Mouse (Mus musculus) midbrain, embryonic 11.5 days (tissue): ENCODE measurements around the gene Fem1a. TPM values are rescaled to one million over a fixed set of nuclear protein-coding genes. Genes with fewer than 3 reads are reported as not detected.

ENCODE experiments used
- ATAC-seq: fragments of 200-750 bp; cut with Nextera tagmentation; 2 replicates; pipeline ENCODE4 v1.8.0; 2017; ENCODE audit warnings: moderate TSS enrichment, moderate library complexity; ENCODE audit not compliant: low FRiP score
- DNase-seq: peaks from one replicate; pipeline ENCODE4 v3.0.0; 2015; ENCODE audit warnings: low spot score; ENCODE audit errors: missing footprints
- H3K27ac ChIP-seq: fragments of 300-500 bp; sonication (generic); 2 replicates; pipeline ENCODE4 v1.5.1; 2014; ENCODE audit warnings: low read depth, low read length
- H3K27me3 ChIP-seq: fragments of 300-500 bp; sonication (generic); 2 replicates; pipeline ENCODE4 v1.6.1; 2014; ENCODE audit warnings: mild to moderate bottlenecking, low read length, moderate library complexity, mixed read lengths; ENCODE audit not compliant: control insufficient read depth, insufficient read depth
- H3K36me3 ChIP-seq: fragments of 300-500 bp; sonication (generic); 2 replicates; pipeline ENCODE4 v1.6.1; 2014; ENCODE audit warnings: mild to moderate bottlenecking, low read length, moderate library complexity, mixed read lengths; ENCODE audit not compliant: control insufficient read depth, insufficient read depth
- H3K4me1 ChIP-seq: fragments of 300-500 bp; sonication (generic); 2 replicates; pipeline ENCODE4 v1.6.1; 2014; ENCODE audit warnings: low read length; ENCODE audit not compliant: control insufficient read depth, insufficient read depth
- H3K4me2 ChIP-seq: fragments of 300-500 bp; sonication (generic); 2 replicates; pipeline ENCODE4 v1.6.1; 2014; ENCODE audit warnings: mild to moderate bottlenecking, moderate library complexity
- H3K4me3 ChIP-seq: fragments of 300-500 bp; sonication (generic); 2 replicates; pipeline ENCODE4 v1.5.1; 2014; ENCODE audit warnings: low read depth, low read length
- H3K9ac ChIP-seq: fragments of 300-500 bp; sonication (generic); 2 replicates; pipeline ENCODE4 v1.6.1; 2014; ENCODE audit warnings: low read length
- H3K9me3 ChIP-seq: fragments of 300-500 bp; sonication (generic); 2 replicates; pipeline ENCODE4 v1.6.1; 2016; ENCODE audit warnings: low read length; ENCODE audit not compliant: control insufficient read depth
- WGBS: fragments of 180-500 bp; shearing (Covaris S2); extraction: QIAGEN DNeasy Blood & Tissue Kit; methylation state at CpG from one replicate; pipeline ENCODE4 v1.1.7; 2014; 5-methylcytosine and 5-hydroxymethylcytosine counted together
- polyA plus RNA-seq: library from polyadenylated mRNA; unstranded; fragments of >200 nt; fragmentation: Nextera tagmentation; extraction: Ambion mirVana; gene quantifications from 2 replicates; pipeline ENCODE4 v1.2.1, GENCODE M21; 2014

Gene Fem1a
- polyA plus RNA-seq, 1 experiment from 2014 or later: 12.7 TPM

DNA sequence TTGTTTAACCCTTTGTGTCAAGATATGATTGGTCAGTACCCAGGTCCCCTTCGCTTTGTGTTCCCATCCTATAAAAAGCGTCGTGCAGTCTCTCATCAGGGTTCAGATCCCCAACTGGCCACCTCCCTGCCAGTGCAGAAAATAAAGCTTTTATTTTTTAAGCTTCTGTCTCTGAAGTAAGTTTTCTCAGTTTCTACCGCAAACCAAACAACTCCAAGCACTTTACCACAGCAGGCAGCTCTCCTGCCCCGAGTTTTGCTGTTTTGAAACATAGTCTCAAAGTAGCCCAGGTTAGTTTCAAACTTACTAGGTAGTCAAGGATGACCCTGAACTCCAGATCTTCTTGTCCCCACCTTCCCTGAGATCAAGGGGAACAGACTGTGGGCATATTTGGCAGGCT, 21.7 kb downstream of the Fem1a start:
- Histone ChIP-seq H3K4me1 (peaks cover 8% of the 10 kb centered on the region; the same call in 1 of the 2 replicates), H3K4me2 (no peak overlapping the region), H3K4me3 (no peak overlapping the region), H3K36me3 (0 out of 2 replicates have a peak, but pooled peaks cover 6% of the 10 kb centered on the region), H3K9ac (no peak overlapping the region), H3K27me3 (no peaks in the 10 kb centered on the region), H3K27ac (no peak overlapping the region), H3K9me3 (no peaks in the 10 kb centered on the region)
- ATAC-seq (no peak), DNase-seq (no peak)
- 93% methylated on average over 5 of the region's 5 CpGs for WGBS

DNA sequence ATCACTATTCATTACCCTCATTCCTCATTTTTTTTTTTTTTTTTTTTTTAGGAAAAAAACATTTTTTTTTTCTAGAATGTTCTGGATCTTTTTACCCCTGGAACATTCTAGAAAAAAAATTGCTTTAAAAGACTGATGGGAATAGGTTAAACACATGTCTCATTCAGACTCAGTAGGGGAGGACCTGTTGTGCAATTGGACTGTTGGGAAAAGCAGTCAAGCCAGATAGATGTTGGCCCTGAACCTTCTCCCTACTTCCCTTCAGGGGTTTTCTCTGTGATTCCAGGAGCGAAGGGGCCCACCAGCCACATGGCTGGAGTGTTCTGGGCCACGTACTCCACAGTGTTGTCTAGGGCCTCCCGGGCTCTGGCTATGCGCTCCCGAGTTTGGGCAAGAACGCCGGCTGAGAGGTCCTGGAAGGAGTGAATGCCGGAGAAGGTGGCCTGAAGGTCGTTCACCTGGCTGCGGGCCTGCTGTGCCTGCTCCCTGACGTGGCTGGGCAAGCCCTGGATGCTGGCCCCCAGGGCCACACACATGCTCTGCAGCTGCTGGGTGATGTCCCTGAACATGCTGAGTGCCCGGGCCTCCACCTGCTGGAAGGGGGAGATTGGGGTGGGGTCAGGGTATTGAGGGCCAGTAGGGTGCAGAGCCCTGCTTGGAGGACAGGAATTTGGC, 23.0 kb downstream of the Fem1a start:
- H3K4me2 ChIP-seq: no peak overlapping the region
- 95% methylated on average over 12 of the region's 12 CpGs for WGBS
- H3K9me3 ChIP-seq: no peaks in the 10 kb centered on the region
- no peaks in the 10 kb centered on the region for H3K27me3 ChIP-seq
- 0 out of 2 replicates have a peak, but pooled peaks cover 6% of the 10 kb centered on the region for H3K36me3 ChIP-seq
- no peak for ATAC-seq
- H3K4me1 ChIP-seq: peaks cover 8% of the 10 kb centered on the region; the same call in 1 of the 2 replicates
- no peak overlapping the region for H3K4me3 ChIP-seq
- no peak overlapping the region for H3K27ac ChIP-seq
- no peak for DNase-seq
- H3K9ac ChIP-seq: no peak overlapping the region

DNA sequence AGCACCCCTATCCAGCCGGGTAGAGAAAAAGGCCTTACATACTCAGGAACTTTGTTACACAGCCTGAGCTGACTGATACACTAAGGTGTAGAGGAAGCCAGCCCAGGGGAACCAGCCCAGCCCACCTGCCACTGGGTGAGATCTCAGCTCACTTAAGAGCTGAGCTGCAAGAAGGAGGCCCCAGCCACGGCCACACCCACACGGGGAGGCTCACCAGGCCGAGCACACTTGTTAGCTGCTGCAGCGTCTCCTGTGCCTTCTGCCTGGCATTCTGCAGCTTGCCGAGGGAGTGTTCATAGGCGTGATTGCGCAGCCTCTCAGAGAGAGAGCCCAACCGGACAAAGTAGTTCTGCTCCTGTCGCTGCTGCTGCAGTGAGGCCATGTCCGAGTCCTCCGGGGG, 24.6 kb downstream of the Fem1a start:
- Histone ChIP-seq H3K27me3 (no peaks in the 10 kb centered on the region), H3K36me3 (peaks cover 8% of the 10 kb centered on the region; the same call in 1 of the 2 replicates), H3K9ac (no peak overlapping the region), H3K4me2 (no peak overlapping the region), H3K4me1 (peaks cover 5% of the 10 kb centered on the region; the same call in 1 of the 2 replicates), H3K9me3 (no peaks in the 10 kb centered on the region), H3K27ac (no peak overlapping the region), H3K4me3 (no peak overlapping the region)
- ATAC-seq (no peak), DNase-seq (no peak)
- WGBS: 89% methylated on average over 12 of the region's 12 CpGs

DNA sequence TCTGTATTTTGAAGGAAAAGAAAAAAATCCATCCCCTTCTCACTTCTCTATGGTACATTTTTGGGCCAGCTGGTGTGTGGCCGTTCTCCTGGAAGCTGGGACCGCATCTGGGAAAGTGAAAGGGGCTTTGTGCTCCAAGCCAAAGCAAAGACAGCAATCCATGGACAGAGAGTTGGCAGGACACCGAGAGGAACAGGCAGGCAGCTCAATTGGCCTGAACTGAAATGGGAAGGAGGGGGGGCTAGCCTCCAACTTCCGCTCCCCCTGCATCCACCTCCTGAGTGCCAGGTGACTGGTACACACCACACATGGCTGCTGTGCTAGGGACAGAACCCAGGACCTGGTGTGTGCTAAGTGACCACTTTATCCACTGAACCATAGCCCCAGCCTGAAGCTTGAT, 26.2 kb downstream of the Fem1a start:
- Histone ChIP-seq H3K4me2 (no peak overlapping the region), H3K36me3 (peaks cover 8% of the 10 kb centered on the region; the same call in 1 of the 2 replicates), H3K9ac (no peak overlapping the region), H3K27me3 (no peaks in the 10 kb centered on the region), H3K27ac (no peak overlapping the region), H3K4me3 (no peak overlapping the region), H3K9me3 (no peaks in the 10 kb centered on the region), H3K4me1 (0 out of 2 replicates have a peak, but pooled peaks cover 2% of the 10 kb centered on the region)
- no peak for DNase-seq
- 88% methylated on average over 4 of the region's 4 CpGs for WGBS
- no peak for ATAC-seq

DNA sequence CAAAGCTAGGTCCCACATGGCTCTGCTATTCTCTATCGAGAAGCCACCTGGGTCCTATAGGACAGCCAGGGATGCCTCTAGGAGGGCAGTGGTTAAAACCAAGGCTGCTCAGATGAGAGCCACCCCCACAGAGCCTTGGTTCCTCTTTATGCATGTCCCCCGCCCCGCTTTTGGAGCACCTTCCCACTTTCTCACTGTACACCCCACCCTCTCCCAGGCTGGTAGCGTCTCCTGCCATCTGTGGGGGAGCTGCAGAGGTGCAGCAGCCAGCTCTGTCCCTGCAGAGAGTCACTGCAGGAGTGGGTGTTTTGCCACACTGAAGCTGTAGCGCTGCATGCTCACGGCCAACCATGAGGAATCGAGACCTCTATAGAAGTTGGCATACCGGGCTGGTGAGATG, 26.7 kb downstream of the Fem1a start:
- Histone ChIP-seq H3K27me3 (no peaks in the 10 kb centered on the region), H3K9ac (no peak overlapping the region), H3K27ac (no peak overlapping the region), H3K4me2 (no peak overlapping the region), H3K4me1 (0 out of 2 replicates have a peak, but pooled peaks cover 4% of the 10 kb centered on the region), H3K36me3 (peaks cover 8% of the 10 kb centered on the region; the same call in 1 of the 2 replicates), H3K9me3 (no peaks in the 10 kb centered on the region), H3K4me3 (no peak overlapping the region)
- no peak for DNase-seq
- ATAC-seq: no peak
- 88% methylated on average over 8 of the region's 8 CpGs for WGBS

DNA sequence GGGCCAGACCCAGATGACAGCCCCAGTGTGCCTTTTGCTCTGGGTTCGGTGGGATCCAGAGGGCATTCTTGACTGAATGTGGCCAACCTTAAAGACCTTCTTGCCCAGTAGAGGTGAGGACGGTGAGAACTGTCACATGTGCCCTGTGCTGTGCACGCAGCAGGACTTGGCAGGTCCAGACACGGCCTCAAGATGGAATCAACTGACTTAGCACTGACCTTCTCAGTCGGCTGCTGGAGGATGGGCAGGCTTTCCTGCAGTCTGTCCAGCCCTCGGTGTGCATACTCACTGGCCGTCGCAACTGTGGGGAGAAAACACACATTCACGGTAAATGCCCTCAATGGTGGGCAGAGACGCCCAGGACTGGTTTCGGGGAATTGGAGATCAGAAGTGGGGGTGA, 29.4 kb downstream of the Fem1a start:
- peaks cover 6% of the 10 kb centered on the region; the same call in 1 of the 2 replicates for H3K36me3 ChIP-seq
- WGBS: 93% methylated on average over 11 of the region's 11 CpGs

DNA sequence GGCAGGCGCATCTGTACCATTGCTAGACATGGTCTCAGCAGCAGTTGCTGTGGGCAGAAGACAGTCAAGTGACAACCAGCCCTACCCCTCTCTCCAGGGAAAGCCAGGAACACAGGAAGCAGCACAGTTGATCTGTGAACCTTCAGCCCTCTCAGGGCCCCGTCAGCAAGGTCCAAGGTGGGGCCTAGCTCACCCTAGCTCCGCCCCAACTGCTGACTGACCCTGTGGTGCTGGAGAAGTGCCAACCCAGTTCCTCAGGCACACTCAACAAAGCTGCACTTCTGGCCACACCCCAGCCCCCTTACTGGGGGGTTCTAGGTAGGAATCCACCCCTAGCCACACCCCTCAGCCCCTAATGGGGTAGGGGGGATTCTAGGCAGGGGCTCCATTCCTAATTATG, 31.2 kb downstream of the Fem1a start:
- Histone ChIP-seq H3K4me2 (no peak overlapping the region), H3K4me1 (peaks cover 29% of the 10 kb centered on the region)
- 60% methylated on average over 3 of the region's 3 CpGs for WGBS

More for the DNA sequence above, 29.4 kb downstream of the Fem1a start:
- Histone ChIP-seq H3K9me3 (no peaks in the 10 kb centered on the region), H3K4me1 (peaks cover 29% of the 10 kb centered on the region), H3K4me3 (no peak overlapping the region), H3K27ac (no peak overlapping the region), H3K4me2 (no peak overlapping the region), H3K9ac (no peak overlapping the region), H3K27me3 (no peaks in the 10 kb centered on the region)
- DNase-seq: no peak
- ATAC-seq: no peak

DNA sequence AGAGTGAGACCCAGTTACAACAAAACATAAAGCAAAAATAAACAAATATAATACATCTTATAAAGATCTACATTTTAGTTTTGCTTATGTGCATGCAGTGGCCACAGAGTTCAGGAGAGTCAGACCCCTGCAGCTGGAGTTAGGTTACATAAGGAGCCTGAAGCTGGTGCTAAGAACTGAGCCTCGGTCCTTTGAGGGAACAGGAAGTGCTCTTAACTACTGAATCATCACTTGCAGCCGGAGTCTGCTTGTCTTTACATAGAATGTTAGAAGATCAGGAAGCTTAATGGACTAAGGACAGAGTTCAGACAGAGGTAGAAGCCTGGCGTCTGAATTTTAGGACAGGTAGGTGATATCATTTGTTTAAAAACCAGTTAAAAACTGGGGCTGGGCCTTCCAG, 32.3 kb downstream of the Fem1a start:
- peak overlapping the region; percentile 71 for H3K9ac ChIP-seq
- WGBS: 32% methylated on average over 3 of the region's 3 CpGs

More for the DNA sequence above, 31.2 kb downstream of the Fem1a start:
- Histone ChIP-seq H3K9ac (no peak overlapping the region), H3K27me3 (no peaks in the 10 kb centered on the region), H3K4me3 (no peak overlapping the region), H3K9me3 (no peaks in the 10 kb centered on the region), H3K36me3 (peaks cover 3% of the 10 kb centered on the region; the same call in 1 of the 2 replicates), H3K27ac (no peak overlapping the region)
- no peak for ATAC-seq
- no peak for DNase-seq

More for the DNA sequence above, 32.3 kb downstream of the Fem1a start:
- H3K27ac ChIP-seq: peak overlapping the region; percentile 82
- H3K4me3 ChIP-seq: peak overlapping the region; percentile 37
- H3K27me3 ChIP-seq: no peaks in the 10 kb centered on the region
- DNase-seq: no peak
- H3K36me3 ChIP-seq: peaks cover 3% of the 10 kb centered on the region; the same call in 1 of the 2 replicates
- H3K4me1 ChIP-seq: peaks cover 29% of the 10 kb centered on the region
- H3K4me2 ChIP-seq: peak overlapping the region; percentile 63
- ATAC-seq: no peak
- H3K9me3 ChIP-seq: no peaks in the 10 kb centered on the region
